Comparison of ENCODE assay signal across 10 mouse cellular contexts in the genomic region with DNA sequence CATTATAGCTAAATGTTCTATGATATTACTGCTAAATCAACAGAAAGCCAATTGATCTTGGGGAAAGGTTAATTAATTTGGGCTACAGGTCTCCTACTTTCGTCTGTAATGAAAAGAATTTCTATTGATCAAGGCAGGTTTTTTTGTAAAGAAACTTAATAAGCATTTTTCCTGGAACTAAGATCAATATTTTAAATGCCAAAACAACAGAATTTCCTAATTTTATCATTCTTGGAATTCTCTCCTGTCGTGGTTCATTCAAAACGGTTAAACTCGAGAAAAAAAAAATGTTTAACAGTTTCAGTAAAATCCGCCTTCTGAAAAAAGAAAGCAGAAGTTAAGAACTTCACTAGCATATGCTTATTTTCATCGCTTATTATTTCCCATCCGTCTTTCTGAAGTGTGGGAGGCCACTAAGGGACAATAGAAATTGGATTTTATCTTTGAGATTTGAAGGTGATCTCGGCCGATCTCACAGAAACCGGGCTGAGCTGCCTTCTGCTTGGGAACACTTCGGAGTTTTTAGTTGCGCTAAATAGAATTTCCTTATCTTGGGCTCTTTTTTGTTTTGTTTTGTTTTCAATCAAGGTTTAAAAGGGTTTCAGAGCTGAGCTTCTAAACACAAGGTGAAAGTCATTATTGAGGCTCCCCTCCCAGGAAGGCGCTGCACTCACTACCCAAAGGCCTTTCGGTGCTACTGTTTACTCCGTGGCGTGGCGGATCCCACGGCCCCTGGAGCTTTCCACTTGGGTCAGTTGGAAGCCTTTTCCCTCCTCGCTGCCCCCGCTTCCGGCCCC. TPM values are rescaled to one million over a fixed set of nuclear protein-coding genes. Genes with fewer than 3 reads are reported as not detected.
DNase-seq lines count a peak whose midpoint lies in the region; ATAC-seq and TF ChIP-seq lines count a peak whose summit lies in the region.
"Had no signal": no experiment of that assay in that cellular context is flagged by ENCODE, and none has a peak within 500 bp of the region (broad histone marks: within the 10 kb centered on the region; RNA-seq: fewer than 3 reads in every experiment).

No protein-coding gene starts in this region.

- no peak for ATAC-seq in forebrain, embryonic 16.5 days
- no peak for ATAC-seq in hindbrain, embryonic 11.5 days (ENCODE audit: low FRiP score)
- ATAC-seq in lung, postnatal 0 days = no peak
- ATAC-seq in granulocyte monocyte progenitor cell, adult 5-6 weeks (replicated peaks; ENCODE audit: poor library complexity, severe bottlenecking) = no peak

- H3K4me1 ChIP-seq in forebrain, embryonic 10.5 days = peaks cover 69% of the 10 kb centered on the region
- H3K4me1 ChIP-seq in forebrain, embryonic 16.5 days (replicated peaks; ENCODE audit: control insufficient read depth, insufficient read depth, low read length) = peaks cover 13% of the 10 kb centered on the region
- H3K4me1 ChIP-seq in ES-E14 (ENCODE audit: control insufficient read depth in 2 of 2, insufficient read depth in 2 of 2, low read length in 2 of 2, poor library complexity in 1 of 2) = peaks cover 0 to 3% of the 10 kb centered on the region in 2 experiments; a peak in 1 of 4 replicates
- peaks cover 6% of the 10 kb centered on the region for H3K4me1 ChIP-seq in hindbrain, embryonic 11.5 days (replicated peaks; ENCODE audit: control insufficient read depth, insufficient read depth, low read length)
- H3K4me1 ChIP-seq in lung, postnatal 0 days (ENCODE audit: insufficient read depth, low read depth, low read length) = no peaks in the 10 kb centered on the region

- H3K27me3 ChIP-seq in forebrain, embryonic 10.5 days (ENCODE audit: poor library complexity, severe bottlenecking) = peaks cover 100% of the 10 kb centered on the region
- H3K27me3 ChIP-seq in forebrain, embryonic 16.5 days (replicated peaks; ENCODE audit: control insufficient read depth, insufficient read depth, low read length) = peaks cover 68% of the 10 kb centered on the region
- peaks cover 78% of the 10 kb centered on the region for H3K27me3 ChIP-seq in hindbrain, embryonic 11.5 days (ENCODE audit: control insufficient read depth, insufficient read depth, low read length)
- H3K27me3 ChIP-seq in lung, postnatal 0 days (replicated peaks; ENCODE audit: insufficient read depth, low read length) = peaks cover 30% of the 10 kb centered on the region

- peak overlapping the region; percentile 54 for H3K4me3 ChIP-seq in forebrain, embryonic 10.5 days
- no peak overlapping the region for H3K4me3 ChIP-seq in forebrain, embryonic 16.5 days (replicated peaks; ENCODE audit: low read length)
- peak overlapping the region; percentile 45 to 57; a peak in 3 of 4 replicates for H3K4me3 ChIP-seq in ES-E14 (ENCODE audit: insufficient read depth in 1 of 2, low read depth in 1 of 2, low read length in 2 of 2, poor library complexity in 1 of 2, severe bottlenecking in 1 of 2)
- H3K4me3 ChIP-seq in hindbrain, embryonic 11.5 days (ENCODE audit: low read depth, low read length) = peak overlapping the region; percentile 16
- peak overlapping the region; percentile 38 for H3K4me3 ChIP-seq in lung, postnatal 0 days (ENCODE audit: low read depth, low read length)

- H3K27ac ChIP-seq in forebrain, embryonic 10.5 days = 0 out of 2 replicates have a peak overlapping the region, but pooled peaks have one; percentile 79
- no peak overlapping the region for H3K27ac ChIP-seq in forebrain, embryonic 16.5 days (ENCODE audit: low read length)
- H3K27ac ChIP-seq in ES-E14 (ENCODE audit: insufficient read depth, low read depth, low read length, poor library complexity, severe bottlenecking) = no peak overlapping the region
- H3K27ac ChIP-seq in hindbrain, embryonic 11.5 days (ENCODE audit: low read depth, low read length) = no peak overlapping the region
- H3K27ac ChIP-seq in lung, postnatal 0 days (ENCODE audit: low read length) = peak overlapping the region; percentile 67

- DNase-seq in forebrain, embryonic 10.5 days (ENCODE audit: extremely low spot score, low spot score) = peak; percentile 38
- DNase-seq in ES-E14 (ENCODE audit: low read depth, low spot score) = no peak
- peak; percentile 60 for DNase-seq in hindbrain, embryonic 11.5 days (ENCODE audit: low spot score)
- peak; percentile 48 for DNase-seq in lung, postnatal 0 days (ENCODE audit: low spot score)
- no peak for DNase-seq in left cerebral cortex, postnatal 14 days (ENCODE audit: low spot score in 2 of 2)
- no peak for DNase-seq in ovary, postnatal 14 days (ENCODE audit: low spot score)
- DNase-seq: kidney, adult 2 months had no signal

- no peak for TF ChIP-seq EP300 in lung, postnatal 0 days (IDR thresholded peaks at IDR 0.05)

- WGBS in forebrain, embryonic 10.5 days = under 1% methylated on average over 21 of the region's 21 CpGs
- whole genome bisulfite sequencing in forebrain, embryonic 16.5 days = 2% methylated on average over 21 of the region's 21 CpGs
- WGBS in hindbrain, embryonic 11.5 days = under 1% methylated on average over 21 of the region's 21 CpGs
- 2% methylated on average over 21 of the region's 21 CpGs for WGBS in lung, postnatal 0 days

- no peak overlapping the region for H3K4me2 ChIP-seq in forebrain, embryonic 16.5 days (ENCODE audit: low read length)
- H3K4me2 ChIP-seq in hindbrain, embryonic 11.5 days (replicated peaks; ENCODE audit: low read depth, low read length) = peak overlapping the region; percentile 42
- peak overlapping the region; percentile 64 for H3K4me2 ChIP-seq in lung, postnatal 0 days (replicated peaks; ENCODE audit: low read depth, low read length)

- no peaks in the 10 kb centered on the region for H3K36me3 ChIP-seq in forebrain, embryonic 10.5 days (replicated peaks)
- H3K36me3 ChIP-seq in forebrain, embryonic 16.5 days (ENCODE audit: control insufficient read depth, insufficient read depth) = no peaks in the 10 kb centered on the region
- H3K36me3 ChIP-seq in ES-E14 (ENCODE audit: control insufficient read depth, insufficient read depth, low read length, poor library complexity, severe bottlenecking) = no peaks in the 10 kb centered on the region
- H3K36me3 ChIP-seq in hindbrain, embryonic 11.5 days (ENCODE audit: control insufficient read depth, insufficient read depth, low read length) = no peaks in the 10 kb centered on the region
- no peaks in the 10 kb centered on the region for H3K36me3 ChIP-seq in lung, postnatal 0 days (ENCODE audit: insufficient read depth, low read length)

- H3K9me3 ChIP-seq in forebrain, embryonic 10.5 days = no peaks in the 10 kb centered on the region
- H3K9me3 ChIP-seq in forebrain, embryonic 16.5 days (ENCODE audit: control insufficient read depth, low read length) = no peaks in the 10 kb centered on the region
- no peaks in the 10 kb centered on the region for H3K9me3 ChIP-seq in ES-E14 (ENCODE audit: control insufficient read depth, insufficient read depth, low read depth, low read length)
- no peaks in the 10 kb centered on the region for H3K9me3 ChIP-seq in hindbrain, embryonic 11.5 days (ENCODE audit: control insufficient read depth, low read length)
- H3K9me3 ChIP-seq in lung, postnatal 0 days (ENCODE audit: low read length) = no peaks in the 10 kb centered on the region

- TF ChIP-seq CTCF in lung, postnatal 0 days (IDR thresholded peaks at IDR 0.05) = no peak

- in situ Hi-C loops in ES-E14 (cut with MboI; ENCODE audit: low sequenced_read_pairs in 2 of 2, unreplicated experiment in 2 of 2) = loop anchor here (5.0 kb wide), 2 partner anchors 846 to 1001 kb away; partner anchors contain the start of genes Nkx2-1 (in 1 of the 2) and Pax9 (in 1 of the 2)

- intact Hi-C loops in left cerebral cortex, postnatal 14 days (cut with DNase I) = loop anchor here (5.0 kb wide), 1 partner anchor 851 kb away; no protein-coding TSS in a partner anchor

- no peak overlapping the region for H3K9ac ChIP-seq in forebrain, embryonic 16.5 days (replicated peaks; ENCODE audit: low read depth, low read length)
- H3K9ac ChIP-seq in ES-E14 (ENCODE audit: insufficient read depth, low read depth, low read length, poor library complexity, severe bottlenecking) = no peak overlapping the region
- no peak overlapping the region for H3K9ac ChIP-seq in hindbrain, embryonic 11.5 days (ENCODE audit: low read depth, low read length)
- H3K9ac ChIP-seq in lung, postnatal 0 days (replicated peaks; ENCODE audit: low read depth) = peak overlapping the region; percentile 41

TF ChIP-seq in ES-E14, 5 proteins besides CTCF, POLR2A, EP300 and RAD21:
- no peak for TF ChIP-seq HCFC1 (IDR thresholded peaks at IDR 0.05; ENCODE audit: borderline replicate concordance, insufficient read depth, low read length)
- no peak for TF ChIP-seq ZNF384 (IDR thresholded peaks at IDR 0.05; ENCODE audit: low read depth, low read length)
- TF ChIP-seq CHD2 (IDR thresholded peaks at IDR 0.05; ENCODE audit: low read depth, low read length) = no peak
- TF ChIP-seq ZC3H11A (IDR thresholded peaks at IDR 0.05; ENCODE audit: borderline replicate concordance, low read depth, low read length) = no peak

RNA-seq across cellular contexts. Expression of gene Foxa1, which starts 8.7 kb away (rescaled TPM):
- polyA plus RNA-seq in forebrain, embryonic 10.5 days (2016; fragmentation: Nextera tagmentation; extraction: Ambion mirVana) = 0.17 and 0.61 TPM in 2 replicates
- 0.16 TPM in 1 of 2 replicates, not detected in the other for polyA plus RNA-seq in forebrain, embryonic 16.5 days (2015; fragmentation: Nextera tagmentation; extraction: Ambion mirVana)
- 0.16 and 0.36 TPM in 2 replicates for total RNA-seq in ES-E14 (2012; rRNA removed)
- polyA plus RNA-seq in hindbrain, embryonic 11.5 days (2014; fragmentation: Nextera tagmentation; extraction: Ambion mirVana) = 1.2 and 2.1 TPM in 2 replicates
- polyA plus RNA-seq in lung, postnatal 0 days (2015; fragmentation: Nextera tagmentation; extraction: Ambion mirVana) = 7.9 and 8.2 TPM in 2 replicates
- not detected in 2 replicates for total RNA-seq in granulocyte monocyte progenitor cell, adult 5-6 weeks (2014; fragmentation: Nextera tagmentation)
- not detected in 2 replicates for total RNA-seq in granulocyte monocyte progenitor cell, adult 5-6 weeks (2017)
- not detected for total RNA-seq in left cerebral cortex, postnatal 14 days (2021)
- polyA plus RNA-seq: spleen, adult 2 months had no signal

RNA-seq across cellular contexts. Expression of gene Ttc6, which starts 25.9 kb away (rescaled TPM):
- polyA plus RNA-seq in forebrain, embryonic 10.5 days (2016; fragmentation: Nextera tagmentation; extraction: Ambion mirVana) = 0.21 and 0.43 TPM in 2 replicates
- polyA plus RNA-seq in forebrain, embryonic 16.5 days (2015; fragmentation: Nextera tagmentation; extraction: Ambion mirVana) = 0.16 and 0.18 TPM in 2 replicates
- 0.11 and 0.18 TPM in 2 replicates for total RNA-seq in ES-E14 (2012; rRNA removed)
- polyA plus RNA-seq in hindbrain, embryonic 11.5 days (2014; fragmentation: Nextera tagmentation; extraction: Ambion mirVana) = 0.33 and 1.2 TPM in 2 replicates
- polyA plus RNA-seq in lung, postnatal 0 days (2015; fragmentation: Nextera tagmentation; extraction: Ambion mirVana) = 2.1 and 2.5 TPM in 2 replicates
- not detected in 2 replicates for total RNA-seq in granulocyte monocyte progenitor cell, adult 5-6 weeks (2014; fragmentation: Nextera tagmentation)
- total RNA-seq in granulocyte monocyte progenitor cell, adult 5-6 weeks (2017) = not detected in 2 replicates
- total RNA-seq in left cerebral cortex, postnatal 14 days (2021) = under 1 TPM; 0.24 to 0.57 TPM

Comparison
In these comparisons a context has a peak if more than half of its experiments do, and no peak if none do; other contexts are left out.
1. H3K27ac ChIP-seq: peak in forebrain, embryonic 10.5 days (single experiment) and lung, postnatal 0 days (single experiment); none in forebrain, embryonic 16.5 days (single experiment), ES-E14 (single experiment) and hindbrain, embryonic 11.5 days (single experiment).
2. DNase-seq: peak in forebrain, embryonic 10.5 days (single experiment), hindbrain, embryonic 11.5 days (single experiment) and lung, postnatal 0 days (single experiment); none in ES-E14 (single experiment), left cerebral cortex, postnatal 14 days (0 of 2) and ovary, postnatal 14 days (single experiment).